ENCODE assay signal across 26 mouse cellular contexts in the genomic region with DNA sequence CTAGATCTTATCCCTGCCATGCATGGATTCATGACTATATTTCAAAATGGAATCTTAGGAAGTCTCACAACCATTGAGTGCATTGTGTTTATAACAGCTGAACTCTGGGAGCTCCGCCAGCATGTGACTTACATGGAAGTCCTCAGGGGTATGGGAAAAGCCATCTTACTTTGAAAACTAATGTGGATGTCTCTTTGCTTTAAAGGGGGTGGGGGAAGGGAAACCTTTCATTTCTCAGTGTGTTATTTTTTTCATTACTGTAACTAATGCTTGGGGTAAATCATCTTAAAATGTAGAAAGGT. TPM values are rescaled to one million over a fixed set of nuclear protein-coding genes. Genes with fewer than 3 reads are reported as not detected.
DNase-seq lines count a peak whose midpoint lies in the region; ATAC-seq and TF ChIP-seq lines count a peak whose summit lies in the region.
"Had no signal": no experiment of that assay in that cellular context is flagged by ENCODE, and none has a peak within 500 bp of the region (broad histone marks: within the 10 kb centered on the region; RNA-seq: fewer than 3 reads in every experiment).

No protein-coding gene starts in this region.

- no peaks in the 10 kb centered on the region for H3K36me3 ChIP-seq in hindbrain, embryonic 14.5 days (replicated peaks; ENCODE audit: control insufficient read depth, insufficient read depth)
- no peaks in the 10 kb centered on the region for H3K36me3 ChIP-seq in hindbrain, embryonic 10.5 days
- H3K36me3 ChIP-seq in neural tube, embryonic 13.5 days, result no peaks in the 10 kb centered on the region
- H3K36me3 ChIP-seq in hindbrain, postnatal 0 days (ENCODE audit: insufficient read depth, low read length), result no peaks in the 10 kb centered on the region
- H3K36me3 ChIP-seq: G1E; heart, embryonic 10.5 days; intestine, embryonic 15.5 days; limb, embryonic 15.5 days had no signal

- no peak overlapping the region for H3K9ac ChIP-seq in hindbrain, embryonic 14.5 days
- H3K9ac ChIP-seq in neural tube, embryonic 13.5 days, result no peak overlapping the region
- H3K9ac ChIP-seq in hindbrain, postnatal 0 days (replicated peaks; ENCODE audit: low read length), result no peak overlapping the region
- H3K9ac ChIP-seq: intestine, embryonic 15.5 days; limb, embryonic 15.5 days; liver, embryonic 14.5 days had no signal

- H3K4me3 ChIP-seq in hindbrain, embryonic 14.5 days (replicated peaks; ENCODE audit: low read length), result no peak overlapping the region
- H3K4me3 ChIP-seq in hindbrain, embryonic 10.5 days, result no peak overlapping the region
- no peak overlapping the region for H3K4me3 ChIP-seq in neural tube, embryonic 13.5 days
- H3K4me3 ChIP-seq in hindbrain, postnatal 0 days (ENCODE audit: low read length), result no peak overlapping the region
- H3K4me3 ChIP-seq: heart, embryonic 10.5 days; intestine, embryonic 15.5 days; left cerebral cortex, adult 2 months; limb, embryonic 15.5 days had no signal

- H3K4me2 ChIP-seq in hindbrain, embryonic 14.5 days (replicated peaks), result no peak overlapping the region
- H3K4me2 ChIP-seq in neural tube, embryonic 13.5 days, result peak overlapping the region; percentile 16; the same call in 1 of the 2 replicates
- no peak overlapping the region for H3K4me2 ChIP-seq in hindbrain, postnatal 0 days (ENCODE audit: low read depth, low read length)
- H3K4me2 ChIP-seq: intestine, embryonic 15.5 days; limb, embryonic 15.5 days had no signal

- H3K9me3 ChIP-seq in hindbrain, embryonic 14.5 days (ENCODE audit: control insufficient read depth, low read length), result no peaks in the 10 kb centered on the region
- H3K9me3 ChIP-seq in hindbrain, embryonic 10.5 days, result no peaks in the 10 kb centered on the region
- H3K9me3 ChIP-seq in neural tube, embryonic 13.5 days, result no peaks in the 10 kb centered on the region
- H3K9me3 ChIP-seq in hindbrain, postnatal 0 days (ENCODE audit: low read length), result no peaks in the 10 kb centered on the region
- H3K9me3 ChIP-seq: heart, embryonic 10.5 days; intestine, embryonic 15.5 days; limb, embryonic 15.5 days had no signal

- 92% methylated on average over 1 of the region's 1 CpGs for WGBS in hindbrain, embryonic 14.5 days
- 93% methylated on average over 1 of the region's 1 CpGs for WGBS in hindbrain, embryonic 10.5 days
- WGBS in neural tube, embryonic 13.5 days, result 63% methylated on average over 1 of the region's 1 CpGs
- WGBS in hindbrain, postnatal 0 days, result 87% methylated on average over 1 of the region's 1 CpGs

- no peak for TF ChIP-seq CTCF in hindbrain, postnatal 0 days (IDR thresholded peaks at IDR 0.05; ENCODE audit: low read depth)

- no peak for DNase-seq in hindbrain, embryonic 14.5 days (ENCODE audit: low spot score)
- DNase-seq in hindbrain, embryonic 10.5 days (ENCODE audit: low spot score), result no peak
- DNase-seq in neural tube, embryonic 10.5 days (ENCODE audit: extremely low spot score, low spot score), result no peak
- peak; percentile 4 for DNase-seq in hindbrain, postnatal 0 days (ENCODE audit: low spot score)
- DNase-seq in right cerebral cortex, postnatal 25 days, result no peak
- DNase-seq in right cerebral cortex, postnatal 10 days (ENCODE audit: low spot score in 2 of 2), result no peak
- DNase-seq: adrenal gland, adult 2 months; B cell, adult 2 months; cerebellum, adult 11 months; cerebellum, adult 9-11 months; kidney, adult 8-10 months; kidney, postnatal 10 days; left cerebral cortex, postnatal 4 days; lung, postnatal 4 days; thymus, postnatal 25 days had no signal

- H3K4me1 ChIP-seq in hindbrain, embryonic 14.5 days (replicated peaks; ENCODE audit: control insufficient read depth, insufficient read depth, low read length), result no peaks in the 10 kb centered on the region
- no peaks in the 10 kb centered on the region for H3K4me1 ChIP-seq in hindbrain, embryonic 10.5 days (replicated peaks)
- H3K4me1 ChIP-seq in neural tube, embryonic 13.5 days (replicated peaks), result peaks cover 14% of the 10 kb centered on the region
- no peaks in the 10 kb centered on the region for H3K4me1 ChIP-seq in hindbrain, postnatal 0 days (ENCODE audit: insufficient read depth, low read length)
- H3K4me1 ChIP-seq: heart, embryonic 10.5 days; intestine, embryonic 15.5 days; limb, embryonic 15.5 days had no signal

- peak overlapping the region; percentile 49 for H3K27ac ChIP-seq in hindbrain, embryonic 14.5 days
- no peak overlapping the region for H3K27ac ChIP-seq in hindbrain, embryonic 10.5 days
- peak overlapping the region; percentile 86 for H3K27ac ChIP-seq in neural tube, embryonic 13.5 days (replicated peaks)
- H3K27ac ChIP-seq in hindbrain, postnatal 0 days, result peak overlapping the region; percentile 12; the same call in 1 of the 2 replicates
- H3K27ac ChIP-seq: heart, embryonic 10.5 days; intestine, embryonic 15.5 days; left cerebral cortex, adult 2 months; limb, embryonic 15.5 days; liver, embryonic 14.5 days had no signal

- ATAC-seq in hindbrain, embryonic 14.5 days (ENCODE audit: low FRiP score), result 0 out of 2 replicates have a peak, but pooled peaks have one; percentile 2
- ATAC-seq in neural tube, embryonic 13.5 days (ENCODE audit: low read depth), result no peak
- ATAC-seq in hindbrain, postnatal 0 days, result no peak
- ATAC-seq: intestine, embryonic 15.5 days had no signal

- no peaks in the 10 kb centered on the region for H3K27me3 ChIP-seq in hindbrain, embryonic 14.5 days (ENCODE audit: control insufficient read depth, insufficient read depth, low read length)
- H3K27me3 ChIP-seq in hindbrain, embryonic 10.5 days (ENCODE audit: insufficient read depth, poor library complexity, severe bottlenecking), result no peaks in the 10 kb centered on the region
- H3K27me3 ChIP-seq in neural tube, embryonic 13.5 days, result no peaks in the 10 kb centered on the region
- H3K27me3 ChIP-seq in hindbrain, postnatal 0 days (ENCODE audit: insufficient read depth, low read length), result no peaks in the 10 kb centered on the region
- H3K27me3 ChIP-seq: CH12.LX; intestine, embryonic 15.5 days; limb, embryonic 15.5 days had no signal

RNA-seq across cellular contexts. Expression of gene Hydin, which starts 9.4 kb away (rescaled TPM):
- 0.30 and 0.80 TPM in 2 replicates for polyA plus RNA-seq in hindbrain, embryonic 14.5 days (2014; fragmentation: Nextera tagmentation; extraction: Ambion mirVana)
- 0.29 and 0.52 TPM in 2 replicates for polyA plus RNA-seq in hindbrain, embryonic 10.5 days (2016; fragmentation: Nextera tagmentation; extraction: Ambion mirVana)
- 0.07 and 0.17 TPM in 2 replicates for polyA plus RNA-seq in neural tube, embryonic 13.5 days (2015; fragmentation: Nextera tagmentation; extraction: Ambion mirVana)
- 0.54 and 0.73 TPM in 2 replicates for total RNA-seq in hindbrain, postnatal 0 days (2014; rRNA removed)
- polyA plus RNA-seq in hindbrain, postnatal 0 days (2015; fragmentation: Nextera tagmentation; extraction: Ambion mirVana), result 0.39 and 0.48 TPM in 2 replicates
- total RNA-seq: common myeloid progenitor, adult 5-6 weeks; hematopoietic stem cell, adult 5-6 weeks; megakaryocyte-erythroid progenitor cell, adult 5-6 weeks had no signal
- polyA plus RNA-seq: G1E had no signal
